Mouse (Mus musculus) mesoderm, embryonic 11.5 days (tissue): ENCODE results near the gene Dync1i1.
"Not testable (repeated sequence)": the region's sequence is repeated elsewhere in the genome, so short reads cannot be mapped to it uniquely, and the experiment has no call there.

Experiments
- DNase-seq: peaks from one replicate; pipeline ENCODE4 v3.0.0-alpha.2; 2012; ENCODE audit warnings: low read depth, low spot score

The Dync1i1 gene

GRCm38 (mm10) chr6:5725611-5726236, at the start of gene Dync1i1:
Gene Dync1i1, plus strand, starts transcription at chr6:5725639.
- peak; percentile 71 for DNase-seq

GRCm38 (mm10) chr6:5679738-5680137, 45.7 kb upstream of the Dync1i1 start:
- no peak for DNase-seq

- DNase-seq, result no peak
Measured at GRCm38 (mm10) chr6:5701826-5702225, 23.6 kb upstream of the Dync1i1 start.

- DNase-seq, result not testable (repeated sequence)
Measured at GRCm38 (mm10) chr6:5707894-5708293, 17.5 kb upstream of the Dync1i1 start.

- no peak for DNase-seq
Measured at GRCm38 (mm10) chr6:5710063-5710605, 15.3 kb upstream of the Dync1i1 start.

- DNase-seq, result no peak
Measured at GRCm38 (mm10) chr6:5712620-5713019, 12.8 kb upstream of the Dync1i1 start.

- DNase-seq, result no peak
Measured at GRCm38 (mm10) chr6:5715101-5715618, 10.3 kb upstream of the Dync1i1 start.

GRCm38 (mm10) chr6:5718955-5719354, 6.5 kb upstream of the Dync1i1 start:
- peak; percentile 23 for DNase-seq

GRCm38 (mm10) chr6:5720716-5721115, 4.7 kb upstream of the Dync1i1 start:
- DNase-seq, result not testable (repeated sequence)

GRCm38 (mm10) chr6:5723986-5724385, 1.5 kb upstream of the Dync1i1 start:
- DNase-seq, result no peak

- DNase-seq, result no peak
Measured at GRCm38 (mm10) chr6:5726237-5726670, 815 bp downstream of the Dync1i1 start.

GRCm38 (mm10) chr6:5733217-5733616, 7.8 kb downstream of the Dync1i1 start:
- no peak for DNase-seq

- DNase-seq, result no peak
Measured at GRCm38 (mm10) chr6:5734398-5734797, 9.0 kb downstream of the Dync1i1 start.

GRCm38 (mm10) chr6:5734862-5735261, 9.4 kb downstream of the Dync1i1 start:
- DNase-seq, result no peak

GRCm38 (mm10) chr6:5739711-5740110, 14.3 kb downstream of the Dync1i1 start:
- DNase-seq, result no peak

GRCm38 (mm10) chr6:5741395-5742032, 16.1 kb downstream of the Dync1i1 start:
- DNase-seq, result no peak

- DNase-seq, result no peak
Measured at GRCm38 (mm10) chr6:5750079-5750711, 24.8 kb downstream of the Dync1i1 start.

- DNase-seq, result no peak
Measured at GRCm38 (mm10) chr6:5752128-5752527, 26.7 kb downstream of the Dync1i1 start.

GRCm38 (mm10) chr6:5752617-5753016, 27.2 kb downstream of the Dync1i1 start:
- no peak for DNase-seq

GRCm38 (mm10) chr6:5756509-5757130, 31.2 kb downstream of the Dync1i1 start:
- peak; percentile 62 for DNase-seq

- no peak for DNase-seq
Measured at GRCm38 (mm10) chr6:5762943-5763342, 37.5 kb downstream of the Dync1i1 start.

GRCm38 (mm10) chr6:5768576-5768975, 43.1 kb downstream of the Dync1i1 start:
- DNase-seq, result no peak
